Mouse (Mus musculus) neural tube, embryonic 12.5 days (tissue): ENCODE results near the gene Tmem47. TPM values are rescaled to one million over a fixed set of nuclear protein-coding genes. Genes with fewer than 3 reads are reported as not detected.

ENCODE experiments used
- ATAC-seq: fragments of 200-750 bp; cut with Nextera tagmentation; 2 replicates; pipeline ENCODE4 v1.8.0; 2017; ENCODE audit warnings: low read depth, mild to moderate bottlenecking, moderate TSS enrichment, moderate library complexity; ENCODE audit not compliant: low FRiP score
- H3K27ac ChIP-seq: fragments of 300-500 bp; sonication (generic); 2 replicates; pipeline ENCODE4 v1.5.1; 2016
- H3K27me3 ChIP-seq: fragments of 300-500 bp; sonication (generic); replicated peaks from 2 replicates; pipeline ENCODE4 v1.6.1; 2016; ENCODE audit warnings: mild to moderate bottlenecking
- H3K36me3 ChIP-seq: fragments of 300-500 bp; sonication (generic); 2 replicates; pipeline ENCODE4 v1.6.1; 2016; ENCODE audit warnings: mild to moderate bottlenecking
- H3K4me1 ChIP-seq: fragments of 300-500 bp; sonication (generic); 2 replicates; pipeline ENCODE4 v1.6.1; 2016
- H3K4me2 ChIP-seq: fragments of 300-500 bp; sonication (generic); replicated peaks from 2 replicates; pipeline ENCODE4 v1.6.1; 2016; ENCODE audit warnings: mild to moderate bottlenecking
- H3K4me3 ChIP-seq: fragments of 300-500 bp; sonication (generic); 2 replicates; pipeline ENCODE4 v1.5.1; 2016
- H3K9ac ChIP-seq: fragments of 300-500 bp; sonication (generic); 2 replicates; pipeline ENCODE4 v1.6.1; 2016; ENCODE audit warnings: mild to moderate bottlenecking
- H3K9me3 ChIP-seq: fragments of 300-500 bp; sonication (generic); 2 replicates; pipeline ENCODE4 v1.6.1; 2016; ENCODE audit warnings: mild to moderate bottlenecking
- WGBS: fragments of 180-500 bp; shearing (Covaris S2); methylation state at CpG from one replicate; pipeline ENCODE4 v1.1.7; 2016; 5-methylcytosine and 5-hydroxymethylcytosine counted together
- polyA plus RNA-seq: library from polyadenylated mRNA; unstranded; fragments of >200 nt; fragmentation: Nextera tagmentation; extraction: Ambion mirVana; gene quantifications from 2 replicates; pipeline ENCODE4 v1.2.1, GENCODE M21; 2016

Gene Tmem47
- 23.9 and 30.7 TPM in 2 replicates for polyA plus RNA-seq

DNA sequence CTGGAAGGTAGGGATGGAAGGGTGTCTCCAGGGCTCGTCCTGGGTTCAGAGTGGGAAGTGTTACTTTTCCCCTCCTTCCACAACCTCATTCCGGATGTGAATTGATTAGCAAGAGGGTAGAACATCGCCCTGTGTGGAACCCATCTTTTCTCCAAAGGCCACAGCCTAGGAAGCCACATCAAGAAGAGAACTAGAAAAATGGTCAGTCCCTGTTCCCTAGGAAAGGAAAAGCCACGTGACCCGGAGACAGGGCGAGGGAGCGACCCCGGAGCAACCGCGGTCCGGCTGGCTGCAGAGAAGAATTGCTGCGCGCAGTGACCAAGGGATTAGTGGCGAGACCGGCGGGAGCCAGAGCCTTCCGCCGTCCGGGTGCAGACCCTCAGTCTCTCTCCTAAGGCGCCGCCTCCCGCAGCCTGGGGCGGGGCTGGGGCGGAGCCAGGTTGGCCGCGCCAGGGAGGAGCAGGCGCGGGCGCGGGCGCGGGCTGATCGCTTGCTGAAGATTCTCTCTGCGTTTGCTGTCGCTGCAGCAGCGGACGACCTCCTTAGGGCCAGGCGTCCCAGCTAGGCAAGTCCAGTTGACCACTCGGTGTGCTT, at the start of gene Tmem47:
Gene Tmem47 (plus strand): TSS at position 489 of the 594 bp plus-strand sequence.
- peak within 1 kb of the TSS; percentile 57 for H3K4me2 ChIP-seq
- 5% methylated on average over 39 of the region's 39 CpGs for WGBS
- H3K4me3 ChIP-seq, result peak within 1 kb of the TSS; percentile 58
- peak within 1 kb of the TSS; percentile 66 for H3K9ac ChIP-seq
- no peaks in the 10 kb centered on the region for H3K9me3 ChIP-seq
- peak within 1 kb of the TSS; percentile 70 for H3K27ac ChIP-seq
- no peaks in the 10 kb centered on the region for H3K27me3 ChIP-seq
- no peaks in the 10 kb centered on the region for H3K36me3 ChIP-seq
- H3K4me1 ChIP-seq, result no peaks in the 10 kb centered on the region
- ATAC-seq, result peak; percentile 96

DNA sequence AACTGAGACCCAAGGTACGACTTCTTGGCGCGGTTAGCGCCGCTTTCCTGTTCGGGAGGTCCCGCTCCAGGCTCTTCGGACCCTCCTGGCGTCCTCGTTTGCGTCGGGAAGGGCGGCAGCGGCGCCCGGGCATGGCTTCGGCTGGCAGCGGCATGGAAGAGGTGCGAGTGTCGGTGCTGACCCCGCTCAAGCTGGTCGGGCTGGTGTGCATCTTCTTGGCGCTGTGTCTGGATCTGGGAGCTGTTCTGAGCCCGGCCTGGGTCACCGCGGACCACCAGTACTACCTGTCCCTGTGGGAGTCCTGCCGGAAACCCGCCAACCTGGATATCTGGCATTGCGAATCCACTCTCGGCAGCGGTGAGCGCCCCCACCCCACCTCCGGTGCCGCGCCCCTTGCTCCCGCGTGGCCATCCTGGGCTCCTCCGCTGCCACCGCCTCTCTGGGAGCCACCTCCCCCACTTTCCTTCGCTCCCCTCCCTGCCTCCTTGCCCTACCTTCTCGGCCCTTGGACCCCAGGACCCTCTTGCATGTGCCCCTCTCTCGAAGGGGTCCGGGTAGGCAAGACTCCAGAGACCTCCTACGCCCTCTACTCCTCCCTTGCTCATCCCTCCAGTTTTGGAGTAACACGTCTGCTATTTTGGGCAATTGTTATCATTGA, 435 bp downstream of the Tmem47 start:
- no peaks in the 10 kb centered on the region for H3K36me3 ChIP-seq
- H3K27me3 ChIP-seq, result no peaks in the 10 kb centered on the region
- peak; percentile 56 for ATAC-seq
- peak overlapping the region; percentile 66 for H3K9ac ChIP-seq
- no peaks in the 10 kb centered on the region for H3K9me3 ChIP-seq
- 6% methylated on average over 43 of the region's 45 CpGs for WGBS
- peak overlapping the region; percentile 57 for H3K4me2 ChIP-seq
- no peaks in the 10 kb centered on the region for H3K4me1 ChIP-seq
- H3K27ac ChIP-seq, result peak overlapping the region; percentile 70
- peak overlapping the region; percentile 58 for H3K4me3 ChIP-seq

GRCm38 (mm10) chrX:81071746-81072640, 1.5 kb downstream of the Tmem47 start:
- Histone ChIP-seq H3K9me3 (no peaks in the 10 kb centered on the region), H3K27ac (no peak overlapping the region), H3K9ac (peak overlapping the region; percentile 66), H3K4me3 (peak overlapping the region; percentile 58), H3K36me3 (no peaks in the 10 kb centered on the region), H3K4me1 (no peaks in the 10 kb centered on the region), H3K4me2 (peak overlapping the region; percentile 57), H3K27me3 (no peaks in the 10 kb centered on the region)
- no peak for ATAC-seq
- WGBS, result 16% methylated on average over 13 of the region's 14 CpGs

DNA sequence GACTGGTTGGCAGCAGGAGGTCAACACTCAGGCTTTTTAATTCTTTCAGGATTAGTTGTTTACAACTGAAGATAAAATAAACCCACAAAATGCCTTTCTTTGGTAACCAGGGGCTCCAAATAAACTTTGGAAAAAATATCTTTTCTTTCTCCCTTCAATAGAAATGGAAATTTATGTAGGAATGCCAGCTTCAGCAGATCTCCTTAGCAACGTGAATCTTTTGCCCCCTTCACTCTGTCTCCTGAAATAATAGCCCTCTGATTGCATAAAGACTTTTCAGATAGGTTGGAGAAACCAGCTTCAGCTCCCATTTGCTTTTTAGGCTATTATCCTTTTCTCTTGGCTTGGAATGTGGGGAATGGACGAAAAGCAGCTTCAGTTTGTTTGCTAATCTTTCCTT, 2.2 kb downstream of the Tmem47 start:
- no peaks in the 10 kb centered on the region for H3K36me3 ChIP-seq
- no peaks in the 10 kb centered on the region for H3K9me3 ChIP-seq
- no peaks in the 10 kb centered on the region for H3K27me3 ChIP-seq
- H3K4me1 ChIP-seq, result no peaks in the 10 kb centered on the region
- H3K4me2 ChIP-seq, result peak overlapping the region; percentile 57
- ATAC-seq, result no peak
- H3K9ac ChIP-seq, result no peak overlapping the region
- H3K27ac ChIP-seq, result no peak overlapping the region
- WGBS, result 4% methylated on average over 2 of the region's 2 CpGs
- peak overlapping the region; percentile 58 for H3K4me3 ChIP-seq

GRCm38 (mm10) chrX:81073834-81074233, 3.3 kb downstream of the Tmem47 start:
- H3K4me2 ChIP-seq, result peak overlapping the region; percentile 57
- no peaks in the 10 kb centered on the region for H3K4me1 ChIP-seq
- H3K9me3 ChIP-seq, result no peaks in the 10 kb centered on the region
- H3K27ac ChIP-seq, result no peak overlapping the region
- no peaks in the 10 kb centered on the region for H3K36me3 ChIP-seq
- H3K27me3 ChIP-seq, result no peaks in the 10 kb centered on the region
- no peak for ATAC-seq
- WGBS, result 34% methylated on average over 4 of the region's 4 CpGs
- H3K4me3 ChIP-seq, result no peak overlapping the region
- no peak overlapping the region for H3K9ac ChIP-seq

GRCm38 (mm10) chrX:81078522-81078921, 8.0 kb downstream of the Tmem47 start:
- no peaks in the 10 kb centered on the region for H3K9me3 ChIP-seq
- no peak overlapping the region for H3K9ac ChIP-seq
- no peak overlapping the region for H3K4me2 ChIP-seq
- H3K36me3 ChIP-seq, result no peaks in the 10 kb centered on the region
- H3K4me1 ChIP-seq, result no peaks in the 10 kb centered on the region
- no peak for ATAC-seq
- H3K4me3 ChIP-seq, result no peak overlapping the region
- H3K27ac ChIP-seq, result no peak overlapping the region
- no peaks in the 10 kb centered on the region for H3K27me3 ChIP-seq

- H3K4me3 ChIP-seq, result no peak overlapping the region
- ATAC-seq, result no peak
- H3K4me1 ChIP-seq, result no peaks in the 10 kb centered on the region
- H3K9me3 ChIP-seq, result no peaks in the 10 kb centered on the region
- H3K27ac ChIP-seq, result no peak overlapping the region
- no peaks in the 10 kb centered on the region for H3K36me3 ChIP-seq
- no peak overlapping the region for H3K9ac ChIP-seq
- H3K27me3 ChIP-seq, result no peaks in the 10 kb centered on the region
- no peak overlapping the region for H3K4me2 ChIP-seq
- 80% methylated on average over 2 of the region's 2 CpGs for WGBS
Observed at GRCm38 (mm10) chrX:81080996-81081395, 10.5 kb downstream of the Tmem47 start.

DNA sequence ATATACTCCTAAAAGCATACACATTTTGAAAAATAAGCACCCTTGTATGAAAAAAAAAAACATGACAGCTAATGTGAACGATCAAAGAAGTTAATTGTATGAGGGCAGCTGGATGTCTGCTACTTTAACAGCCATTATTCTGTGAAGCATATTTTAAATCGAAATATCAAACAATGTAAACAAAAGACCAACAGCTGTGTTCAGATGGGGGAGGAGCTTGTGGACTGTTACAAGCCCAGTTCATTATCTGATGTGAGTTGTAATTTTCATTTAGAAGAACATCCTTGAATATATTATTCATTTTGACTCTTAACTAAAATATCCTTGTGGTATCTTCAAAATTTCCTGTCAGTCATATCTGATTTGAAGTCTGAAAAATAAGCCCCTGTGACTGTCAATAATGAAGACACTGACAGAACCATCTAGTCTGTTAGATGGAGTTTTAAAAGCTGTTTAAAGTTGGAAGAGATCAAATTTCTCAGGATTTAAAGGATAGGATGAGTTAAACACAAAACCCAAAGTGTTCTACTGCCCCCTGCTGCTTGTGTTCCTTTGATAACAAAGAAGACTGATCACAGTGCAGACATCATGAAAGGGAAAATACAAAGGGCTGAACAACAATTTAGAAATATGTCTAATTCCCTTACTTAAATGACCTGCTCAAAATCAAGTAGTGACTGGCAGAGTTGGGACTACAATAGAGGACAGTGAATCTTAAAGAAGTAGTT, 14.7 kb downstream of the Tmem47 start:
- H3K4me2 ChIP-seq, result no peak overlapping the region
- ATAC-seq, result 0 out of 2 replicates have a peak, but pooled peaks have one; percentile 33
- H3K36me3 ChIP-seq, result no peaks in the 10 kb centered on the region
- 45% methylated on average over 2 of the region's 2 CpGs for WGBS
- H3K9ac ChIP-seq, result no peak overlapping the region
- H3K4me1 ChIP-seq, result no peaks in the 10 kb centered on the region
- no peak overlapping the region for H3K27ac ChIP-seq
- no peaks in the 10 kb centered on the region for H3K27me3 ChIP-seq
- H3K4me3 ChIP-seq, result no peak overlapping the region
- H3K9me3 ChIP-seq, result no peaks in the 10 kb centered on the region

- ATAC-seq, result no peak
- H3K27me3 ChIP-seq, result no peaks in the 10 kb centered on the region
- H3K36me3 ChIP-seq, result no peaks in the 10 kb centered on the region
- H3K4me1 ChIP-seq, result no peaks in the 10 kb centered on the region
- no peaks in the 10 kb centered on the region for H3K9me3 ChIP-seq
- H3K4me3 ChIP-seq, result no peak overlapping the region
- WGBS, result 69% methylated on average over 1 of the region's 1 CpGs
- H3K27ac ChIP-seq, result no peak overlapping the region
- H3K9ac ChIP-seq, result no peak overlapping the region
- H3K4me2 ChIP-seq, result no peak overlapping the region
Observed at GRCm38 (mm10) chrX:81147416-81147815, 76.9 kb downstream of the Tmem47 start.
